Mouse (Mus musculus): ENCODE measurements around the gene Pou3f3.

Gene Pou3f3

DNA sequence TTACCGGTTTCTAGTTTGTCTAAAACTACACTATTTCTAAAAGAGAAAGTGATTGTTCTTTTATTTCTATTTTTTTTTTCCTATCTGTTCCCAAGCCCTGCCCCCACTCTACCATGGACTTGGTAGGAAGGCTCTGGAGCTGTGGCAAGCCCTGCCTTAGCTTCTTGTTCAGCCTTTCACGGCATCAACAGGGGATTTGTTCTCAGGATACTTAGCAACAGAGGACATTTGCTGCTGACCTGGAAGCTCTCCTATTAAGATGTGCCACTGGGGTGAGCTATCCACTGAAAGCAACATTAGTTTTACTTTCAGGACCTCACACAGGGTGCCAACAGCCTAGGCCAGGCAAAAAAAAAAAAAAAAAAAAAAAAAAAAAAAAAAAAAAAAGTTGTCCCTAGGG, 15.4 kb downstream of the Pou3f3 start:
- no peak for DNase-seq

DNA sequence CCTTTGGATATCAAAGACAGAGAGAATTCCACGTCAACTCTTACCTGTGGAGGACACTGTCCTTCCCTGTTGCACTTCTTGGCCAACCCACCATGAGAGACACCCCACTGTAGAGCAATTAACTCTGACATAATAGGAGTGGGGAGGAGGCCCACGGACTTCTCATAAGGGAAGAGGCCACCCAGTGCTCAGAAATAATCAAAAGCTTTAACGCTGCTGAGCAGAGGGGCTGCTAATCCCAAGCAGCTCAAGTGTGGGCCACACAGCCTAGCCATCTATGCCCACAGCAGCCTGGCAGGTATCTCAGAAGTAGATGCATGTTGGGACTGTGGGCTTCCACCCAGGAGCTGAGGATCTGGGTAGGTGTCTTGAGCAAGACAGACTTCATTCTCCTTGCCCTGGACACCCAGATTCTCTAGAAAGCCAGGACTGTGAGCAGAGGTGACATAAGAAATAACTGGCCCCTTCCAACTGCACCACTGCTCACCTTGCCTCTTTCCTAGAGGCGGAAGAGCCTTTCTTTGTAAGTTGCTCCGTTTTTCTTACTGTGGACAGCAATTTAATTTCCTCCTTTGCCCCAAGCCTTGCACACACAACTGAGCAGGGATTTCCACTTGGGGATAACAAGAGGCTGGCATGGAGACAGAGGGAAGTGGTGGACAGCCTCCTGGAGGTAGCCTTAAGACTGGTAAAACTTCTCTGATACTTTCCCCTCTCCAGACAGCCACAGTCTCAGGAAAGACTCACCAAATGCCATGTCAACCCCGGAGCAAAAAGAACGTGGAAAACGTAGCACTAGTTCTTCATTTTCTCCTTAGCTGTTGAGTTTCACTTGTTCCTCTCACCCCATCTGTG, 16.1 kb downstream of the Pou3f3 start:
- DNase-seq: no peak

DNA sequence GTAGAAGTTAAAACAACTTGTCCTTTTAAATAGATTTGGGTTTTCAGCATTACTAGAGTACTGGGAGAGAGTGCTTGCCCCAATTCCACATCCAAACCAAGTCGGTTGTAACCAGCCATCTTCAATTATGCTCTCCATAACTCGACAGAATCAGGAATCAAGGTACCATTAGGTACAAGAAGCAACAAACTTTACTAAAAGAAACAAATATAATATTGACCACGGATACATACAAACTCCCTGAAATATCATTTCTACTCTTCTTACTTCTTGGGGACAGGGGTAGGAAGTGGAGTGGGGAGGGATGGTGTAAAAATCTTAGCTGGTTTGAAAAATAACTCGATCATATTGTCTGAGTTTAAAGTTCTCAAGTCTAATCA, 16.7 kb downstream of the Pou3f3 start:
- DNase-seq: no peak

DNA sequence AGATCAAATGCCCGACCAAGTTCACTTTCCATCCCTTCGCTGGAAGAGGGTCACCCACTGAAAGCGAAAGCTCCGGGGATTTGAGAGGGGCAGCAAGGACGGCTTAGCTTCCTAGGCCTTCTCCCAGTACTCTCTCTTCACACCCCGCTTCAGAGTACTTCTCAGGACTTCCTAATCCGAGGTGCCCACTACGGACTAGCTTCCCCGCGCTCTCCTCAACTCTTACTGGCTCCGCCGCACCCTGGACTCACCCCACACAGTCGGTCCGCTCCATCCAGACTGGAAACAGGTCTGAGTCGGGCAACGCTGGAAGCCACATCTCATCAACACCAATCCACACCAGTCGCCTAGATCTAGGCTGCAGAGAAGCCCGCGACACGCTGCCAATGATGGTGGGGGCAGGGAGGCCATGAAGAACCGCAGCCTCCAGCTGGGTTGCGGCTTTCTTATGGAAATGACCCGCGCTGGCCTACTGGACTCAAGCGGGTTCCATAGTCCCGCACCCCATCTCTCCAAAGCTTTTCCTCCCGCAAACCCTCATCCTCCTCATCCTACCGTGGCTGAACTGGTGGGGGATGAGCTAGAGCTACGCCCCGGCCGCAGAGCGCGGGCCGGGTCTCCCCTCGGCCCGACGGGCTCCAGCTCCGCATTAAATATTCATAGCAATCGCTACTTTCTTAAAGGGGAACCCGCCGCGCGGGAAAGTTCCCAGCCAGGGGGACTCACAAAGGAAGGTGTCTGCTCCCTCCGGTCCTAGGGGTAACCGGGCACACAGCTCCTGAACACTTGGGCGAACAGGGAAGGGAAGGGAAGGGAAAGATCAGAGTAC, 17.8 kb downstream of the Pou3f3 start:
- peak; percentile 19 for DNase-seq

DNA sequence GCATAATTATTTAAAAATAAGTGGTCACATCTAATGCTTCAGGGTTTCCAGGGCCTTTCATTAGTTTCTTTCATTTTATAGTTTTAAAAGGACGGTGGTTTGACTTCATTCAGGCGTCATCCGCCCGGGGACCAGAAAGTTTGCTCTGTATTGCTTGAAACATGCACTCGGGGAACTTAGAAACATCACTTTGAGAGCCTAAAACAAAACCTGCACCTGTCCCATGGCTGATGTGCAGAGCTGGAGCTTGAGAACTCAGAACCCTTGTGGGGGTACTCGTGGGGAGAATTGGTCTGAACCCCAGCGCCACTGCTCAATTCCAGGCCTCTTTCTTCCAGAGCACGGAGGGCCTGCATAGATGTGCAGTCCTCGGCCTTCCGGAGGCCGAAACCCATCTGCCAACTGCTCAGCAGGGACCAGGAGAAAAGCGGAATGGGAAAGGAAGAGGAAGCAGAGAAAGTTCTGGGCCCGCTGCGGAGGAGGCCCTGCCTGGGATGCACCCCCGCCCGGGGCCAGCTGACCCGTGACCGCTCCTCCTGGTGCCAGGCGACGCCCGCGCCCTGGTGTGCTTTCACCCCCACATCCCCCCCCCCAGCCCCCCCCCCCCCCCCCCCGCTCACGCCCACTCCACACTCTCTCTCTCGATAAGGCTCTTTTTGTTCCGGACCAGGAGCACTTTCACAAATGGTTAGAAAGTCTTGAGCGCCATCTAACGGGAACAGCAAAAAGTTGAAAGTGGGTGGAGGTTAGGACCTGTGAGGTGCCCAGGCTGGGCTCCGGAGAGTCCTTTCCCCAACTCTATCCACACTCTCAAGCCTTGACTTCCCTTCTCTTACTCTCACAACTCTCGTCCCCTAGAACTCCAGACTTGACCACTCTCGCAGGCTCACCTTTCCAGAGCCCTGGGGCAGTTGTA, 18.7 kb downstream of the Pou3f3 start:
- peak; percentile 44 for DNase-seq

DNA sequence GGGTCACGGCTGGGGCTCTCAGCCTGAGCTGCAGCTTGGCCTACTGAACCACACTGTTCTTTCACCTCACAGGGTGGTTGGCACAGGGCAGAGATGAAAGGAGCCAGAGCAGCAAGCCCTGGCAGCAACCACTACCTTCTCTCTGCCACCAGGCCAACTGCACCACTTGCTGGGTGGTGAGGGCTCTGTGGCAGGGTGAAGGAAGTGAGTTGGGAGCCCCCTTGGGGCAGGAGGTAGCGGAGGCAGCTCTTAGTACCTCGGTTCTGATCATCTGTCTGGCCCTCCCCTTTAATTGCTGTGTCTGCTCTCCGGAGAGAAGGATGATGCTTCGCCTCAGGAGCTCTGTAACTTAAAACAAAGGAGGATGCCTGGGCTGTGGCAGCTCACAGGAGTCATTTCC, 23.0 kb downstream of the Pou3f3 start:
- no peak for DNase-seq

DNA sequence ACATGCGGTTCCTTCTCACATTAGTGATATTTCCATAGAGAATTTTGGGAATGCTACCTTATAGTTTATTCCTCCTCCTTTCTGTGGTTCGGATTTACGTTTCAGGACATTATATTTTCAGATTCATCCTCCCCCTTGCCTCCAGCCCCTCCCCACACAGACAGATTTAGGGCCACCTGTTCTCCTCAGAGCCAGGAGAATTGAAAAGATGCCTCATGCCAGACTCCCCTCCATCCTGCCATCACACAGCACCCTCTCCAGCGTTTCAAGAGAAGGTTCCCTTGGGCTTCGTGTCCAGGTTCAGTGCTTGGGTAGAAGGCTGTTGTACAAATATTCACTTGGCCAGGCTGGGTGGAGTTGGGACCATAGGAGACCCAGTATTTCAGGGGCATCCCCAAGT, 25.8 kb downstream of the Pou3f3 start:
- DNase-seq: no peak

DNA sequence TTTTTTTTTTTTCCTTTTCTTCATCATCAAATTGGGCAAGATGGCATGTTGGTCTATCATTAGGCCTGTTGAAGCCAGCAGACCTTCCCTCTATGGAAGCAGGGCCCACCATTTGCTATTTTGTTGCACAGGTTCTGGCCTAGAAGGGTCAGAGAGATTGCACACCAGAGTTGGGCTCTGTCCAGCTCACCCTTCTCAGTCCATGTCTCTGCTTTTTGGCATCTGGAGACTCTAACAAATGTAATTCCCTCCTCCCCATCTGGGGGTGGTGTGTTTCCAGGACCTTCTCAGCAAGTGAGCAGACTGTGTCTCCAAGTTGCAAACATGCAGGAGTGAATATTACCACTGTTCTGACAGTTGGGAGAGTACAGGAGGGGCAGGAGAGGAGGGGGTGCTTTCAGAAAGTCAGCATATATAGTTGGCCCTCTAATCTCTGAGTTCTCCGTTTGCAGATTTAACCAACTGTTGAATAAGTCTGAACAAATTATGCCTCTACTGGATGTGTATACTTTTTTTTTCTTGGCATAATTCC, 28.3 kb downstream of the Pou3f3 start:
- DNase-seq: no peak

DNA sequence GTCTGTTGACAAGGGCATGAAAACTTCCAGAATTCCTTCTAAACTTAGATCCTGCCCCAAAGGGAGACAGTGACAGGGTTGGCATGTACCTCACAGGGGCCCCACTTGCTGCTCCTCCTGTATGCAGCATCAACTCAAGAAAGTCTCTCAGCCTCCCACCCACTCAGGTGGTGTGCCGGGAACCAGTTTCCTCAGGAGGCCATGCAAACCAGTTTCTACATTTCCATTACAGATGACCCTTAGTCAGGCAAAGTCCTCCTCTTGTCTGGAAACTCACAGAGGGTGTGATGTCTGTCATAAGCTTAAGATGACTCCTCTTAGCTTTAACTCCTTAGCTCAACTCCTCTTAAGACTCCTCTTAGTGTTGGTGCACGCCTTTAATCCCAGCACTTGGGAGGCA, 29.3 kb downstream of the Pou3f3 start:
- no peak for DNase-seq

DNA sequence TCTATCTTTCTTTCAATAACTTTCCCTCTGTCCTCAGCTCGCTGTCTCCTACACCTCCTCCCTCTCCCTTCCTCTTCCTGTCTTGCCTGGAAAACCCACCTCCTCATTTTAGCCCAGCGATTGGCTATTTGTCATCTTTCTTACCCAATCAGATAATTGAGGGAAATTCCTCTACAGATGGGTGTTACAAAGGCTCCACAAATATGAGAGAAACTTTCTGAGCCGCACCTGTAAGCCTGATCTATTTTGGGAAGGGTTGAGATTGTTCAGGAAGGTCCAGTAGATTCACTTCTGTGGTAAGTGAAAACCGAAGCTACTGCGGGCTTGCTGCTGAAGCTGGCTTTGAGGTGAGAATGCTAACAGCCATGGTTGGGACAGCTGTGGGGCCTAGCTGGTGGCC, 31.6 kb downstream of the Pou3f3 start:
- DNase-seq: no peak

DNA sequence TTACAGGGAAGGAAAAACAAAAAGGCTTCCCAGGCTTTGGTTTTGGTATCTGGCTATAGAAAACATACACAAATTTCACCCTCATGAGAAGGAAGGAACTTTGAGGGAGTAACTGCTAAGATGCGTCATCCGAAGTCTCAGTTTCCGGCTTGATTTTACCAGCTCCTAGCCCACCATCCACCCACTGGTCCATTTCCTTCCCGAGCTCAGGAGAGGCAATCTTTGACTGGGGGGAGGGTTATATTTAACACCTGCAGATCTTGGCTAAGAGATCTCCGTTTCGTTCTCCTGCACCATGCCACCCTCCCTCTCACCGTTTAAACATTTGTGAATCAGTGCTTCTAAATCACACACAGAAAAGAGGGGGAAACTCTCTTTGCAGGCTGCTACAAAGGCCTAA, 32.1 kb downstream of the Pou3f3 start:
- DNase-seq: no peak

DNA sequence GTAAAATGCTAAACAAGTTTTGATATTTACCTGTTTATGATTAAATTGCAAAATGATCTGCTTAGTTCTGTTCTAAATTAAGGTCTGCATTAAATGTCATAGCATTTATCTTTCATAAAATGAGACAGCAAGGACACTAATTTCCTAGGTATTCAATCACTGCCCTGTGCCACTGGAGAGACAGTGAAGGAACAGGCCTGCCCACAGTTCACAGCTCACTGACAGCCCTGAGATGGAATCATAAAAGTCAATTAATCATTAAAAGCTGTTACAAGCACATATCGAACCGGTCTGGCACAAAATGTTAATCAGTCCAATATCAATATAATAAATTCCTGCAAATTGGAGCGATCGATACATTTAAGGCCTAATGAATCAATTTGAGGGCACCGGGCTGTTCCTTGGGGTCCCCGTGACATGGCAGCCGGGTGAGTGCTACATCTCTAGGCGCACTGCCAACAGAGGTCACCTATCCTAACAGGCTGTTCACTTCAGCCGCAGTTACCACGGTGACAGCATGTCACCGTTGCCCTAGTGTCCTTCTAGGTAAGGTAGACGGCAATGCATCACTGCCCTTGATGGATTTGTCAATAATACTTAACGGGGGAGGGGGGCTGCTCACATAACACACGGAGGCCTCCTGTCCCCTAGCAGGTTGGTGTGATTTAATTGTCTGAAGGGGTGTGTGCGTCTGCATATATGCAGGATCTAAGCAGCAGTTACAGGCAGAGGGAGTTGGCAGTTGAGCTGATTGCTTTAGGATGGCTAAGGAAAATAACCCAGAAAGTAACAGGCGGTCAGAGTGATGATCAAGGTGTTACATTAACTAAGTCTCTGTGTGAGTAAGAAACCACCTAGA, 46.0 kb downstream of the Pou3f3 start:
- no peak for DNase-seq

DNA sequence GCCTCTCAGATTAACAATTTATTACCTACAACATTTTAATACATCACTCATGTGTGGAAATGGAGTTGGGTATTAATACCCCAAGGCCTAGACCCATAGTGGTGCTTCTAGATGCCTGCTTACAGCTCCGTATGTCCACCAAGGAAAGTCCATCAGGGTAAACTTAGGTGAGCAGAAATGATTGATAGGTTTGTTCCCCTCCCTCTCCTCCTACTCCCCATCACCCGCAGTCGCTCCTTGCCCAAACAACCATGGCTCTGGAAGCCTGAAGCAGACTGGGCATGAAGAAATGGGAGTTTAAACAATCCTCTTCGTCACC, 46.6 kb downstream of the Pou3f3 start:
- no peak for DNase-seq

DNA sequence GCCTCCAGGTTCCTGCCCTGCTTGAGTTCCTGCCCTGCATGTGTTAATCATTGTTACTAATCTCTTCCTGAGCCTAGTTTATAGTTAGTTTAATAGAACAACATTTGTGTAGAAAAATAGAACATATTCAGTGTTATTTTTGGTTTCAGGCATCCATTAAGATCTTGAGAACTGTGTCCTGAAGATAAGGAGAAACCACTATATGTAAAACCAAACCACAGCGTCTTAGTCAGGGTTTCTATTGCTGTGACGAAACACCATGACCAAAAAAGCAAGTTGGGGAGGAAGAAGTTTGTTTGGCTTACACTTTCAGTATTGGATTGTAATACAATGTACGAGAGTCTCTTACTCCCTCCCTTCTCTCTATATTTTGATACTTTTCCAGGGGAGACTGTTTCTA, 49.5 kb downstream of the Pou3f3 start:
- no peak for DNase-seq

DNA sequence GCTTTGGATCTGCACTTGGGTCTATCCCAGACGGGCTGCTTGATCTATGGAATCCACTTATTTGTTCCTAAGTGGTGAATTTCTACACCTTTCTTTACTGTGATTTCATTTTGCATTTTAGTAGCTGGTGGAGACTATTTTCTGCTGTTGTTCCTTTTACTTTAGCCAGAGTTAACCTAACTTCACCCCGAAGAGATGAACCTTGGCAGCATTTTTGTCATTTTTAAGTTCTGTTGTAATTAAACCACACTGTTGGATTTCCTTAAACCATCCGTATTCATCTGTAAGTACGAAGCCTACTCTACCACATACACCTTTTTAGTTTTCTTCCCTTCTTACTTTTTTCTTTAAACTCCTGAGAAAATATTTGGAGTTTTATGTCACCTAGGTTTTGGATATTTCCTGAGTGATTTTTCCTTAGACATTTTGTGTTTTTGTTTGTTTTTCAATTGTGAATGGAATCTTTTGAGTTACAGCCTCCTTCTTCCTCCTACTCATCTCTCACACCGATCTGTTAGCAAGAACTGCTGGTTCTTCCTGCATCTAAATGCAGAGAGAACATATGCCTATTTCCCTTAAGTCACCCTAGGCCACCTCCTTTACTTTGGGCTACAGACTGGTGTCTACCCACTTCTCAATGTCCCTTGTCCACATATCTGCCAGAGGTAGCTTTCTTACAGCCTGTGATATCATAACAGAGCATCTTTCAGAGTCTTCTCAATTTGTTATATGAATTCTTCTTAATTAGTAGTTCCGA, 54.1 kb downstream of the Pou3f3 start:
- no peak for DNase-seq
